Mouse (Mus musculus) brain, embryonic 14.5 days (tissue): ENCODE data around the gene Atp6v0e.

ENCODE experiments used
- CTCF ChIP-seq: fragments of 200-500 bp; IDR thresholded peaks from 2 replicates; pipeline ENCODE4 v1.5.1; 2012; ENCODE audit warnings: inconsistent platforms, mild to moderate bottlenecking, moderate library complexity, borderline replicate concordance; ENCODE audit not compliant: insufficient read depth, insufficient read length; ENCODE audit errors: extremely low read depth
- POLR2A ChIP-seq: fragments of 200-500 bp; IDR thresholded peaks from 2 replicates; pipeline ENCODE4 v1.6.1; 2012; ENCODE audit warnings: mild to moderate bottlenecking, inconsistent platforms, borderline replicate concordance; ENCODE audit not compliant: poor library complexity, insufficient read depth, insufficient read length, severe bottlenecking; ENCODE audit errors: extremely low read depth

GRCm38 (mm10) chr17:26727110-26727755 is 64.2 kb downstream of the Atp6v0e start:
- TF ChIP-seq CTCF (no peak), POLR2A (no peak)
